Mouse (Mus musculus) right cerebral cortex, adult 18-20 months (tissue): ENCODE measurements around the gene Samd14.

ENCODE experiments used
- DNase-seq: peaks from one replicate; pipeline ENCODE4 v3.0.0; 2022; ENCODE audit warnings: mixed read lengths

Samd14 gene

DNA sequence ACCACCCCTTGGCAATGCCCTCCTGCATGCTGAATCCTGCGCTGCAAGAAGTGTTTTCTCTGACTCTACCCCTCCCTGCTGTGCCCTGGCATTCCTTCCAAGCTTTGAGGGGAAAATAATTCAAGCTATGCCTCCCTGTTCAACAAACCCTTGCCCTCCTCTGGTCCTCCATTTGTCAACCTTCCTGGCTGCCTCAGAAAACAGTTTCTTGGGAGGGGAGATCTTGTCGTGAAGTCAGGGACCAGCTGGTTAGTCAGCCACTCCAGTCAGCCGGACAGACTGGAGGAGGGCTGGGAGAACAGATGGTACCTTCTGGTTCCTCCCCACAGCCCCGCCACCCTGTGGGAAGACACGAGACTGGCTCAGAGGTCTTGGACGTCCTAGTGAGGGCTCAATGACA lies 27.6 kb downstream of the Samd14 start:
- DNase-seq = peak; percentile 58

DNA sequence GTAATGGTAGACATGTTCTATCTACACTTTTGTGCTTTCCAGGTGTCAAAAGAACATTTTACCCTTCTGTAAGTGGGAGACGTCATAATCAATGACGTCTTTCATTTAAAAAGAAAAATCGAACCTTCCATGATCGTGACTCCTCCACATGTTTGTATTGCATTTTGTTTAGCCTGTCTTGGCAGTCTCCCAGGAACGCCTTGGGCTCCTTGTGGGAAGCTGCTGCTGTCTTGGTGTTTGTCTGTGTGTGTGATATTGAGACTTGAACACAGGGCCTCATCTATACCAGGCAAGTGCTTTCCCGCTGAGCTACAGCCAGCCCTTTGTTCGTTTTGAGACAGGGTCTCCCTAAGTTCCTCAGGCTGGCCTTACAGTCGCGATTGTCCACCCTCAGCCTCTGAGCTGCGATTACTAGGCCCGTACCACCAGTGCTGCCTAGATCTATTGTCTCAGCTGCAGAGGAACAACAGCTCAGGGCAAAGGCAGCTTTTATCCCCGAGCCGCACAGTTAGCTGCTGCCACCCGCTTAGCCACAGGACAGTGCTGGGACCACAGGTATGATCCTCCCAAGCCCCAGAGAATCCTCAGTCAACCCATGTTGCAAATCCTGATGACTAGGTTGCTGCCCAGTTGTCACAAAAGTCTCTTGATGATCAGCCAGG lies 28.6 kb downstream of the Samd14 start:
- no peak for DNase-seq

DNA sequence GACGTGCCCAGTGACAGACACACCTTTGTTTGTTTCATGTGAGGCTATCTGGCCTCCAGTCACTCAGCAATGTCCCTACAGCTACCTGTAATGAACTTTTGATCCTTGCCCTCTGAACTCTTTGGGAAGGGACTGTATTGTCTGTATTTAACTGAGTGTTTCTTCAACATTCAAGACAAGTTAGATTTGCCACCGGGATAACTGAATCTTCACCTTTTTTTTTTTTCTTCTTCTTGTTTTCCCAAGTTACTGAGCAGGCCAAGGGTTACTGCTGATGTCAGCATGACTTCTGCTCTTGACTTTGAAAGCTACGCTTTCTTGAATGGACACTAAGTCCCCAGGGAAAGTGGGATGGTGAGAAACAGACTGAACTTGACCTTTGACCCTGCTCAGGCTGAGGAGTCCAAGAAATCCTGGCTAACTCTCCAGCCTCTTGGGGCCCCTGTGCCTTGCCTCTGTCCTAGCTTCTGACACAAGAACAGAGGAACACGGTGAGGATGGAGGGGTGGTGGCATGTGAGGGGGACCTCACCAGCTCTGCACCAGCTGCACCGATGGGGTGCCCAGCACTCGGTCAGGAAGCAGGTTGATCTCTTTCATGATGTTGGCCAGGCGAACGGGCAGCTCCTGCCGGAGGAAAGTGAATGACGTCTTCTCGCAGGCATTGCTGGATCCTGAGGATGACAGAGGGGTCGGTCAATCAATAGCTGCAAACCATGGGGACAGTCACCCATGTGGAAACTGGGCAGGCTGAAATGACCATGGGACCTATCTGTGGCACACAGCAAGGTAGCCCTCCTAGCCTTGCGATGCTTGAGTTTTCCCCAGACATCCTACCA lies 29.4 kb downstream of the Samd14 start:
- DNase-seq = no peak

DNA sequence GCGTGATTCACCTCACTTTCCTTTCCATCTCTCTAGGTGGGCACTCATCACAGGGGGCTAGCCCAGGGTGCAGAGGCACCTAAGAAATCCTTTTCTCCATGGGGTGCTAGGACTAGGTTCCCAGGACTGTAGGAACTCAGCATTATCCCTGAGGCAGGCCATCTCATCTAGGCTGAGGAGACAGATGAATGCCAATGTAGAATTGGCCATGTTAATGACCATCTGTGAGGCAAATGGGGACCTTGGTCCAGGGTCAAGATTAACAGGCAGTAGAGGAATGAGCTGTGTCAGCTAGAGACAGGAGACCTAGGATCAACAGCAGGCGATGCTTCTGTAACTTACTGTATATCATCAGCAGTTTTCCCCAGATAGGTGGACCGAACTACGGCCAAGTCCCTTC lies 30.1 kb downstream of the Samd14 start:
- no peak for DNase-seq

DNA sequence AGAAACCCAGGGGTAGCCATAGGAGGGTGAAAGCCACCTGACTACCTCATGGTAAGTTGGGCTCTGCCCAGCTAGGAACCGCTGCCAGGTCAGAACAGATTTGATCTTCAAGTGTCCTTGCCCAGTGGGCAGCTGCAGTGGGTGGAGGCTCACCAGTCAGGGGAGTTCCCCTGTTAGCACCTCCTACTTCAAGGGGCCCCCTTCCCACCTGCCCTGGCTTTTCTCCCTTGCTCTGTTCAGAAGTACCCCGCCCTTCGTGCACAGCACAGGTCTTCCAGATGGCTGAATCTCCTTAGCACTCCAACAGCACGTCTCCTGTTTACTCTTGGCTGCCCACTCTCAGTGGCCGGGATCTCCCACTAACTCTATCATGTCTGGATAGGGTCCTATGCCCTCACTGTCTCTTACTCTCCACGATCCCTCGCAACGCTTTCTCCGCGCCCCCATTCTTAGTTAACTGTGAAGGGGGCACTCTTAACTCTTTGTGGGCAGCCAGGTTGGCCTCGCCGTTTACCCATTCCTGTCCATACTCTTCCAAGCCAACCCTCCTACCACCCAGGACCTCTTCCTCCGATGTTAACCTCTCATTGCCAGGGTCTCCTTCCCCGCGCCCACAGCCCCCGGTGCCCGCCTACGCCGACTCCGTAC lies 30.9 kb downstream of the Samd14 start:
- DNase-seq = peak; percentile 51

DNA sequence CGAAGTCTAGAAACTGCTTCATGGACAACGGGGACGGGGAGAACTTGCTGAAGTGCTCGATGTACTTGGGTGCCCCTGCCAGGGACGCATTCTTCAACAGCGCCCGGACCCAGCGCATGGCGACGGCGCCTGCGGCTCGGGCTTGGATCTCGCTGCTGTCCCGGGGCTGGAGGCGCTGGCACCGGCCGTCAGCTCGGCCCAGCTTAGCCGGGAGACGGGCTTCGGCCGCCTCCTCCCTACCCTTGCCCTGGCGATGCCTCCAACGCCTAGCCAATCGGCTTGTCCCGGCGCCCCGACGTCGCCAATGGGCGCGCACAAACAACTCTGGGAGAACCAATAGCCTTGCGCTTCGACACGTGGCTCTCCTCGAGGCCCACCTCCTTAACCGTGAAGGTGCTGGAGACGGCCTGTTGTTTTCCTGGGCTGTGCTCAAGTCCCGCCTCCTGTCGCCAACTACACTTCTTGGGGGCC lies 31.5 kb downstream of the Samd14 start, which contains the start of gene Pdk2:
Gene Pdk2, minus strand, starts transcription at position 216 of the 471 bp plus-strand sequence.
- peak; percentile 98 for DNase-seq

DNA sequence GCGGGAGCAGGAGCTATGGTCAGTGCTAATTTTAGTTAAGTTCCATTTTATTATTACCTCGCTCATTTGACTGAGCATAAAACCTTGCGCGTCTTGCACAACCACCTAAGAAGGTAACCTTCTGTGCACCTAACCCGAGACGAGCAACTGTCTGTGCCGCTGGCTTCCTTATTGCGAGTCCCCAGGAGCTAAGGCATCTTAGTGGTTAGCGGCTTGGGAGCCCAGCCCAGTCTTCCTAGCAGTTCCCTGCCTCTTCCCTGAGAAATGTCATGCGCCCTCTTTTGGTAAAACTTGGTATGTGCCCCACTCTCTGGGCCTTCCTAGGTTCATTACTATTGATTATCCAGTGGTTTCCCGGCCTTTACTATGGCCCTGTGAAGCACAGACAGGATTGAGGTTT lies 32.4 kb downstream of the Samd14 start:
- peak; percentile 89 for DNase-seq

DNA sequence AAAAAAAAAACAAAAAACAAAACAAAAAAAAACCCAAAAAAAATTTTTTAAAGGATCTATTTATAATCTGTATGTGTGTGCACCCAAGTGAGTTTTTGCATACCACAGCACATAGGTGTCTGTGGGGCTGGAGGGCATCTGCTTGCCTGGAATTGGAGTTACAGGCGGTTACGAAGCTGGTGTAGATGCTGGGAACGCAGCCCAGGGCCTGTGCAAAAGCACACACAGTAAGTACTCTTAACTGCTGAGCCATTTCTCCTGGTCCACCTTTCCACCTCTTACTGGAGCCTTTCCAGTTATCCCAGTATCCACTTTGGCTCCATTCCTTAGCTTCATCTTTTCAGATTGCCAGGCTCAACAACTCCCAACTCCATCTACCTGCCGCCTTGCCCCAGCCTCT lies 33.4 kb downstream of the Samd14 start:
- DNase-seq = no peak

DNA sequence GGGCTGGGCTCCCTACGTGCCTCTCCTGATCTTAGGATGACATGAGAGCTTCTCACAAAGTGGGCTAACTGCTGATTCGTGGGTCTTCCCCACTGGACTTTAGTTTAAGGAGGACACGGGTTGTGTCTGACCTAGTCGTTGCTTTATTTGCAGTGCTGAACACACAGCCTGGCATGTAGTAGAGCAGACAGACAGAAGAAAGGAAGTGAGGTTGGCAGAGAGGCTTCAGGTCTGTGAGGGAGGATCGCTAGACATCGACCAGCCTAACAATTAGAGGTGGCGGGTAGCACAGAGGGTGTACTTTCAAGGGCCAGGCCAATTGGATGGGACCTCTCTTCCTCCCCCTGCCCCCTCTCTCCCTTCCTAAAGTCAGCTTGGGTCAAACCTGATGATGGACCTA lies 33.9 kb downstream of the Samd14 start:
- DNase-seq = no peak

DNA sequence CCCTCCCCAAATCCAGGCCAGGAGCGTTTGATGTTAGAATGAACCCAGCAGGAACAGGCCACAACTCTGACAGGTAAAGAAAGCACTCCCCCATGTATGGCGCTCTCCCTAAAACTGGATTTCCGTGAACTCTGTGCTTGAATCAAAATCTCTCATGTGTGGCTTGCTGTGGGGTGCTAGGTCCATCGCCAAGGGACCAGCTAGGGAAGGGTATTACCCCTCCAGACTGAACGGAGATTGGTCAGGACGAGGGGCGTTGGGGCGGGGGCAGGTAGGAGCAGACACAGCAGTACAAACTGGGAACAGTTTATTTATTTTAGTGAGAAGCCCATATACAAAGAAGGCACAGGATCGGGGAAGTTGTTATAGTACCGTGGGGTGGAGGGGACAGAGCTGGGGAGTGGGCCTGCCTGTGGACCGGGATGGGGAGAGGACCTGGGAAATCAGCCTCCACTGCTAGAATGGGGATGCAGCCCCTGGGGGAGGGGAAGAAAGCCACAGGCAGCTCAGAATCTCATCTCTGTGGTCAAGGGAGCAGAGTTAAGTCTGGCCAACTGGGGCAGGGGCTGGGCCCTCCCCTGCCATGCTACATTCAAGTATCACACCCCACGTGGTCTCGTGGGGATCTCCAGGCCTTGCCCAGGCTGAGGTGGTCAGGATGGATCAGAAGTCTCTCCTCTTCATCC lies 34.6 kb downstream of the Samd14 start:
- no peak for DNase-seq

DNA sequence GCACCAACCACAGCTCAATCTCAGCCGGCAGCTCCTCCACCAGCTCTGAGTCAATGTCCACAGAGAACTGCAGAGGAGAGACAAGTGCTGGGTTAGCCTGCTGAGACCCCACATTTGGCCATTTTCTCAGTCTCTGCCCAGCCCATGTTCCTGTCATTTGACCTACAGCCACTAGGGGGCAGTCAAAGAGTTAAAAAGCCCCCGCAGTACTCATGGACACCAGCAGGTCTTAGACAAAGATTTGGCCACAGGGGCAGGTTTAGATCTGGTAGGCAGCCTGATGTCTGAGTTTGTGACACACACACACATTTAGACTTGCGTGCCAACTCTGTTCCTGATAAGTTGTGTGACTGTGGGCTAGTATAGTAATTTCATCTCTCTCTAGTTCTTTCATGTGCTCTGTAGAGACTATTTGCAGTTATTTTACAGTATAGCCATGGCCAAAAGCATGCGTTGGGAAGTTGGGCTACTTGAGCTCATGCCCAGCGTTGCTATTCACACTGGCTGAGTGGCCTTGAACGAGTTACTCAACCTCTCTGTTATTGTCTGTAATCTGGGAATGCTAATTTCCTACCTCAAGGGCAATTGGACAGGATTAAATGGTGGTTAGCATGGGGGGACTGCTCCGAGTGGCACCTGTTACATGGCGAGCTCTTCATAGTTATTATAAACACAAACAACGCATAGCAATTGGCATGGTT lies 37.5 kb downstream of the Samd14 start:
- DNase-seq = no peak

DNA sequence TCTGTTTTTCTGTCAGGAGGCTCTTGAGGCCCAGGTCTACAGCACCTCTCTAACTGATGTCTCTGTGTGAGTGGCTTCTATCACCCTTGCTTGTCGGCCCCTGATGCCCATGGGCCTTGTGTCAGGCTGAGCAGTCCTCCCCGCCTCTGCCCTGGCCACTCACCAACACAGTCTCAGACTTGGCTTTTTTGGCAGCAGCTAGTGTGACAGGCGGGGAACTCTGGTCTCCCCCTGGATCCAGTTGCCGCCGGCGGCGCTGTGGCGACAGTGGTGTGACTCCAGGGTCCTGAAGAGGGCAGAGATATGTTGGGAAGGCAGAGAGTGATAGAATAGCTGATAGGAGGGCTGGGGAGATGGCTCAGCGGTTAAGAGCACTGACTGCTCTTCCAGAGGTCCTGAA lies 43.4 kb downstream of the Samd14 start:
- DNase-seq = no peak

DNA sequence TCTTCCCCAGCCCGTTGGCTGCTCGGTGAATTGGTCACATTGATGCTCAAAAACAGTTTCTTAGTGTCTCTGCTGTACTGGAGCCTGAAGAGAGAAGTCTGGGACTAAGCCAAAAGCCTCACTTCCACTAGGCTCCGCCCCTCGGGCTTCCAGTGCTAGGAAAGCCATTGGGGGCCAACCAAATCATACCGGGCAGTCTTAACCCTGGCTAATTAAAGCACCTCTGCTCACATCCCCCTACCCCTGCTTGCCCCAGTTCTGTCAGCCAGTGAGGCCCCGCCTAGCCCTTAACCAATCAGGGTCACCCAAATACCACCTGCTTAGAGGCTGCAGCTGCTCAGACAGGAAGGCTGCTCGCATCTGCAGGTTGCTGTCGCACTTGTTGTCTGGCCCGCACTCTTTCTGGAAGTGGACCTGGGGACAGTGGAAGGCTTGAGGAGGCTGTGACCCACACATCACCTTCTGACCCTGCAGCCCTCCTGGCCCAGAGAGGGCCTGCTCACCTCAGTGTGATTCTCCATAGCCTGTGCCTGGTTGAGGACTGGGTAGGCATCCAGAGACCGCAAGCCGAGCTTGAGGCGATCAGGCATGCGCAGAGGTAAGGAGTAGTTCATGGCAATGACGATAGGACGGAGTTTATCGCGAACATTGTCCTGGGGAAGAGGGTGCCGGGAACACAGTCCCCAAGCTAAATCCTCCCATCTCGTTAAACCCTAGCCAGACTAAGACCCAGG lies 47.3 kb downstream of the Samd14 start:
- DNase-seq = no peak

DNA sequence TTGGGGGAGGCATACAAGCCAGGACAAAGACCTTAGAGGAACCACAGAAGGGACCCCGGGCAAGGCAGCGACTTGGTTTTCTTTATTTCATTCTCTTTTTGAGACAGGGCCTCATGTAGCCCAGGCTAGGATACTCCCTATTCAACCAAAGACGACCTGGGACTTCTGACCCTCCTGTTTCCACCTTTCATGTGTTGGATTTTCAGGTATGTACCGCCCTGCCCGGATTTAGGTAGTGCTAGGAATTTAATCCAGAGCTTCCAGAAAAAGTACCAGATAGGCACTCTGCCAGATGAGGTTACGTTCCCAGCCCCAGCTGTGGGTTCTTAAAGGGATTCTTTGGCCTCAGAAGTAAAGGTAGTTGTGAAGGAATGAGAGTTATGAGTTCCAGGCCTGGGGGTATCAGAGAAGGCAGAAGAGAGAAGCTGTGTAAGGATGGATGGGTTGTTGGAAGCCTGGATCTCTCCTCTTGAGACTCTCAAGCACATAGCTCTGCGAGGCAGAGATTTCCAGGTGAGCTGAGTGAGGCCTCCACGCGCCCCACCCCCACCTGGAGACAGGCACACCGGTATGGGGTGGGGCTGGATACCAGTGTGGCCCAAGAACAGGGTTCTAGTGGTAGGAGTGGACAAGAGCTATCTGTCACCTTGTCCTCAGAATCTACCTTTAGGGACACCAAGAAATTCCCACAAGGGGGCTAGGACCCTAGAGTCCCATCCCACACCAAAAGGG lies 59.7 kb downstream of the Samd14 start:
- no peak for DNase-seq

DNA sequence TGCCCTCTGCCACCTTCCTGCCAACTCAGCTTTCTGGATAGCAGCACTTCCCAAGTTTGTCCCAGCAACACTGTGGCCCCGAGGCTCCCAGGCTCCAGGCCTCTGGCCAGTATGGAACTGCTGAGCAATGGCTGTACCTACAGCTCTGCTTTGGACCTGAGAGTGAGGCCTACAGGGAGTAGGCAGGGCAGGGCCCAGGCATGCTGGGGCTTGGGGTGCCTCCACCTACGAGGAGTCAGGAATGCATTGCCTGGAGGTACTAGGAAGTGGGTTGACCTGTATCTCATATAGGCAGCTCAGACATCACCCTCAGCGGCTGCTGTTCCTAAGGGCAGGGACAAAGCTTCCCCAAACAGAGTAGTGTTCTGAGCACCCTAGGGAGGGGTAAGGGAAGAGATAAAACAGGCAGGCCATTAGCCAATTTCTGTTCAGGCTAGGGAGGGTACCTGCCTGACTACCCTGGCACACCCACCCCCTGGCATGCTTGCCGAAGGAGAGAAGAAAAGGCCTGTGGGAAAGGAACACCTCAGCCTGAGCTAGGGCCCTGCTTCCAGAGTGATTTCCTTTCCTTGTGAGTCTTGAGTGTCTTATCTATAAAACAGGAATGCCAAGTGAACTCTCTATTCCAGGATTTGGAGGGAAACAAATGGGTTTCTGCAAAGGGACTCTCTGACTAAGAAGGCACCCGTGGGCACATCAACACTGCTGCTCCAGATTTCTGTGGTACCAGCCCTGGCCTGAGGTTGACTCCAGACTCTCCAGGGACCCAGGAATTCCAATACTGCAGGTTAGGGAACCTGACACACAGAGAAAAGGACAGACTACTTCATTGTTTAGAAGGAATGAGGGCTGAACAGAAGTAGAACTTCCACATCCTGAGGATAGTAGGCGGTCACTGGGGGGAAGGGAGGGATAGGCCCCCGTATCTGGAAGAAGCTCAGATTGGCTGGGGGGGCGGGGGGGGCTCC lies 60.7 kb downstream of the Samd14 start:
- no peak for DNase-seq

DNA sequence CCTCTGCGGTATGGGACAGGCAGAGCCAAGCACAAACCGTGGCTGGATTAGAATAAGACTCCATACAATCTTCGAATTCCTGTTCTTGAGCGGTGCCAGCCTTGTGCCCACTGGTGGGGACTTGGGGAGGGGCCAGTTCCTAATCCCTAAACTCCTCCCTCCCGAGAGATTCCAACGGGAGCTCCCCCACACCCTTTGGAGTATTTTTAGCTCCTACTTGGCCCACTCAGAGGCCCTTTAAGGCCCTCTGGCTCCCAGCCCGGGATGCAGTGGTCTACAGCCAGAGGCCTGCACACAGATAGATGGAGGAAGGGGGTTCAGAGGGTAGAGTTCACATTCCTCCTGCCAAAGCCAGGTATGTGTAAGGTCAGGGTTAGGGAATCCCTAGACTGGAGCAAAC lies 61.6 kb downstream of the Samd14 start:
- no peak for DNase-seq

DNA sequence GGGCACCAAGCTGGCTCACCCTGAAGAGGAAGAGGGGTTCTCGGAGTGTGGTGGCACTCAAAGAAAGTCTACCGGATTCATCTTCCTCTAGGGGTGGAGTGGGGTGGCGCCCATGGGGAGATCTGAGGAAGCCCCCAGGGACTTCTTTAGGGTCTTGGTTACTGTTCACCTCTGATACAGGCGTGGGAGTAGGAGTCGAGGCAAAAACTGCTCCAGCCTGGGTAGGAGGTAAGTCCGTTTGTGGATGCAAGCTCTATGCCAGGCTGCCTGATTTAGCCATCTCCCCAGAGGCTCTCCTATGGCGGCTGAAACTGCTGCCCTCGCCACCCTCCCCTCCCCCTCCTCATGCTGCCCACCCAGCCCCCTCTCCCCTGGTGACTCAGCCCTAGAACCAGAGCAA lies 62.5 kb downstream of the Samd14 start:
- DNase-seq = no peak

DNA sequence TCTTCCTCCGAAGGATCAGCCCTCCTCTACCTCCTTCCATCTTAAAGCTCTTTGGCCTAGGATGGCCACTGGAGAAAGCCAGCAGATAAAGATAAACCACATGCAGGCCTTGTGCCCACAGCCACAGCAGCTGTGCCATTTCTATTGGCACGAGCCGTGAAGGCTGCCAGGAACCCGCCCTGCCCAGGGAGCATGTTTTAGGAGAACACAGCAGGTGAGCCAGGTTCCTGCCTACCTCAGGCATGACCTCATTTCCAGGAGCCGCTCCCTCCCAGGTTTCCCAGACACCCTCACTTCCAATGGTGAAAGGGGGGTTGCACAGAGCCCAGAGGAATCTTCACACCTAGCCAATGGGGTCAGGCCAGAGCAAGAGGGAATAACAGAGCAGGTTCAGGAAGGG lies 63.1 kb downstream of the Samd14 start:
- DNase-seq = no peak

DNA sequence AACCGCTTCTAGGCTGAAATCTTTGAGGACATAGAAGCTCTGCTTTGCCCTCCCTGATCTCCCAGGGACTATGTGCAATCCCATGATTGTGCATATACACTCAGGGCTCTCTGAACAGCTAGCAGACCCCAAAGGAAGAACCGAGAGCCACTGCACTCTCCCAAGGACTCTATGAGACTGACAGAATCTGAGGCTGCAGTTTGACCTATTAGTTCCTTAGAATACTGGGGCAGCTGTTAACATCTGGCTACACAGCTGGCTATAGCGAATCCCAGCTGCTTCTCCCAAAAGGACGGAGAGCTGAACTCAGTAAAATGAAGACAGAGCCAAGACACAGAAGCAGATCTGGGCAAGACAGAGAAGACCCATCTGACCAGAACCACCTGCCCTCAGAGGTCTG lies 64.2 kb downstream of the Samd14 start:
- no peak for DNase-seq

DNA sequence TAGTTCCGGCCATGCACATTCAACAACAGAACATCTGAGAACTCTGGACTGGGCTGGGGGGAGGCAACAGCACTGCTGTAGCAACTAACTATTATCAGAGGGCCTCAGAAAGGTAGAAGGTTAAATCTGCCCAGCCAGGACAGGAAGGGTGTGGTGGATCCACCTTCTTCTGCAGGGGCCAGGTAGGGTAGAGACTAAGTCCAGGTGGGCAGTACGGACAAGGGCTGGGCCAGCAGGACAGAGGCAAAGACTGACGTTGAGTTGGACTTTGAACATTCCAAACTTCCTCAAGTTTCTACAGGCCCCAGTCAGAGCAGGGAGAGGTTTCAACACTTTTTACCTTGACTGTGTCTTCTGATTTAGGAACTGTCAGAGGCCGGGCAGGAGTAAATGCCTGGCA lies 65.0 kb downstream of the Samd14 start:
- no peak for DNase-seq
